Mouse (Mus musculus) left cerebral cortex, postnatal 4 days (tissue): ENCODE results near the gene Rnf207. TPM values are rescaled to one million over a fixed set of nuclear protein-coding genes. Genes with fewer than 3 reads are reported as not detected.
A peak's percentile ranks its signal among the peaks of the same experiment; 100 is the strongest.

Source experiments
- DNase-seq: peaks from one replicate; pipeline ENCODE4 v3.0.0-alpha.2; 2022
- intact Hi-C: fragments of 180-260 bp; cut with DNase I; formaldehyde crosslinking; loops from one replicate; pipeline ENCODE4 v1.15.1; 2025
- total RNA-seq, 2 experiments: library from RNA; stranded (reverse); gene quantifications; 2 replicates each; pipeline ENCODE4 v1.2.3; 2021

Gene Rnf207
- total RNA-seq: 1 to 10 TPM; 3.0 to 3.8 TPM

DNA sequence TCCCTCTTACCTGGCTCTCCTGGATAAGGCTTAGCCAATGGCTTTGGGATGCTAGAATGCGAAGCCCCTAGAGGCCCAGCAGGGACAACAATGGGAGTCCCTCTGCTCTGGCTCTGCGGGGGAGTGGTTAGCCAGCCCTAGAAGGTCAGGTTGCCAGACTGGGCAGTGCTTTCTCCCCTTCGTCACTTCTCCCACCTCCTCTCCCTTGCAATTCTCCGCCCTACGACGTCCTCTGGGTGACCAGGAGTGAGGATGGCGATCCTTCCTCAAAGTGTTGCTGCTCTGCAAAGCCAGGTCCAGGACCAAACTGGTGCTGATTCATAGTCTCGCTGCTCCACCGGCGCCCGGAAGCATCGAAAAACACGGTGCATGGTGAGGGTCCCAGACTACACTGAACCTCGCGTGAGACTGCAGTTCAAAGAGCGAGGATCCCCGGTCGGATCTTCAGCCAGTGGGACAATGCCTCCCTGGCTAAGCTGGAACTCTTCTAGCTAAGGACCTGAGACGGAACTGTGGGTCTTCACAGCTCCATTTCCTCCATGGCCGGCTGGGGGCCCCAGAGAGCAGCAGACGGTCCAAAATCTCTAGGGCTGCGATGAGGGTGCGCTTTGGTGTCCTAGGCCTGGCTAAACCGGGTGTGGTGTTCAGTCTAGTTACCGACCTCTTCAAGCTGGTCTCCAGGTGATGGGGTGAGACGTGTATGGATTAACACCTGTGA lies at the start of gene Rnf207:
Rnf207 (minus strand) TSS at position 477 of the 718 bp plus-strand sequence.
- peak; percentile 47 for DNase-seq
- intact Hi-C loops: no loop called here

DNA sequence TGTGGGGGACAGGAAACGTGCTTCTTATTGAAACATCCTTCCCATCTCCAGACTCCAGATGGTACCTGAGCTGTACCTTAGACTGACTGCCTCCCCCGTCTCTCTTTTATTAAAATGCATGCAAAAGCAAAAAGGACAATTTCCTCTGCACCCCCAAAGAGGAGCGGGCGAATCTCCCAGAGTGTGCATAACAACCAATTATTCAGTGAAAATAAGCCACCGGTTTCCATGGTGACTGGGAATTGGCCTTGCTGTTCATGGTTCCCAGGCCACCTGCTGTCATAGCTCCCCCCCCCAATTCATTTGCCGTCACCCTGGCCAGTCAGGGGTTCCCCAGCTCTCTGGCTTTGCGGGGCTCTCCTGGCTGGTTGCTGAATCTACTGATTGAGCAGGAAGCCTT lies 46.4 kb upstream of the Rnf207 start:
- intact Hi-C loops: no loop called here

DNA sequence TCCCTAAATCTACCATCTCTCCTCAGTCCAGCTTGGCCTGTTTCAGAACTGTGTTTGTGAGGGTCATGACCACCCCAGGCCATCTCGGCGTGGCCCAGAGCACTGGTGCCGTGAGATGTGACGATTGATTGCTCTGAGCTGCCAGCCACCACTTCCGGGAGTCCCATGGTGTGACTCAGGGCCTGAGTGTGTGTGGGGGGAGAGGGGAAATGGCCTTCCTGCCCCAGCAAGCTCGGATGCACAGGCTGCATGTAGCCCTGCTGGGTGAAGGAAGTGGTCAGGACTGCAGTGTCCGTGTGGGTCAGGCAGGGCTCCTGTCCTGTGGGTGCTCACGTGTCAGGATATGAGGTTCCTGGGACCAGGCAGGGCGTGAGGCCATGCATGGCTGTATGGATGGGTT lies 43.4 kb upstream of the Rnf207 start:
- intact Hi-C loops: no loop called here
- no peak for DNase-seq

More for the DNA sequence above, 46.4 kb upstream of the Rnf207 start:
- DNase-seq: no peak

DNA sequence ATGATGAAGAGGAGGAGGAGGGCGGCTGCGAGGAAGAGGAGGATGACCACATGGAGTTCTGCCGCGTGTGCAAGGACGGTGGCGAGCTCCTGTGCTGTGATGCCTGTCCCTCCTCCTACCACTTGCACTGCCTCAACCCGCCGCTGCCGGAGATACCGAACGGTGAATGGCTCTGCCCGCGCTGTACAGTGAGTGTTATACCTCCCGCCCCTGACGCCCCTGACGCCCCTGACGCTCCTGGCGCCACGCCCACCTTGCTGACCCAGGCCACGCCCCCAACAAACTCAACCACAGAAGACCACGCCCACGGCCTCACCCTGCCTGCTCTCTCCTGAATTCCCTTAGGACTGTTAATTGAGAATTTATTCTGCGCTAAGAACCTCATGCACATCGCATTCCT lies 42.1 kb upstream of the Rnf207 start:
- intact Hi-C loops: no loop called here
- peak; percentile 41 for DNase-seq

DNA sequence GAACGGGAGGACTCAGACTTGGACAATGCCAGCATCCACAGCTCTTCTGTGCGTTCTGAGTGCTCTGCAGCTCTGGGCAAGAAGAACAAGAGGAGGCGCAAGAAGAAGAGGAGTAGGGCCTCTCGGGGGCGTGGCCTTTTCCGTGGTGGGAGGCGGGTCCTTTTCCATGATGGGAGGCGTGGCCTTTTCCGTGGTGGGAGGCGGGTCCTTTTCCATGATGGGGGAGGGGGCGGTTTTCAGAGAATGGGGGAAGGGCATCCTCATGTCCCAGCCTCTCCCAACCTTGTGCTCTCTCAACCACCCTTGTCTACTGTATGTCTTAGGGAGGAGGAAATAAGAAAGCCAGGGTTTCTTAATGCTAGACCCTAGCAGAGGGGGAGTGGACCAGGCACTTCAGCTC lies 40.9 kb upstream of the Rnf207 start:
- intact Hi-C loops: no loop called here
- DNase-seq: no peak

DNA sequence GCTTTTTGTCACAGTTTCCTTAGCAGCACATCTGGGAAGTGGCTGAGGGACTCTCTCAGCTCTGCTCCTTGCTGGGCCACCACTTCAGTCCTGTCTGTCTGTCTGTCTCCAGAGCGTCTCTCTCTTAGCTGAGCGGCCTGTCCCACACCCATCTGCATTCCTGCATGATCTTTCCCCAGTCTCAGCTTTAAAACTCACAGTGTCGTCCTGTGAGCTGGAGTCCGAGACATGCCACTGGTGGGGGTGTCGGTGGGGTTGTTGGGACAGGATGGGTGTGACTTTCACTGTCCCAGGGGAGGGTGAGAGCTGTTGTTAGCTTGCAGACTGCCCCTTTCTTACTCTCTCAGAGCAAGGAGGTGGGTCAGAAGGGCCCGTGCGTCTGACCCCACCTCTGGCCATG lies 36.9 kb upstream of the Rnf207 start:
- DNase-seq: no peak
- intact Hi-C loops: no loop called here

DNA sequence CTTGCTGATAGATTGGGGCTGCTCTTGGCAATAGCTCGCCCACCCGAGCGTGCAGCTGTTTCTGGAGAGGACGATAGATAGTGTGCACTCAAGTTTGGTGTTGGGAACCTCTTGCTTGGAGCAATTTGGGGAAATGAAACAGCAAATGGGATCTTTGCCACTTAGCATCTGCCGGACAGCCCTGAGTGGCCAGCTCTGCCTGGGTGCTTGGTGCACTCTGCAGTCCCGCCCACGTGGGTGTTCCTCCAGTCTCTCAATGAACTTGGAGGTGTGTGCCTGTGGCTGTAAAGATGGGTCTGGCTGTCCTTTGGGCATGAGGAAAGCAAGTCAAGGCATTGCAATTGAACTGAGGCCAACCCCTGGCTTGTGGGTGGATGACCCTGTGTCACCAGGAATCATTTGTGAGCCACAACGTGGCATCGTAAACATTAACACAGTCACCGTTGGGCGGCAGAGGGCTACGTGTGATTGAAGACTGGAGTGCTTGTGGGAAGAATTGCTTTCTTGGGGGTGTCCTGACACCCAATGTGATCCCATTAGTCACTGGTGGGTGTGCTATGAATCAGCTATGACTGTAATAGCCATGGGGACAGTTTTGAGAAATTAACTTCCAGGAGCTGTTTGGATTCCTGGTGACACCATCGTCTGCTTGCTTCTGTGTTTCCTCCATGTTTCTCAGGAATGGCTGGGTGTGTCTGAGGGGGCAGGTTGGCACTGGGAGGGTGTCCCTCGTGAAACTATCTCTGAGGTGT lies 35.3 kb upstream of the Rnf207 start:
- intact Hi-C loops: no loop called here
- DNase-seq: no peak

DNA sequence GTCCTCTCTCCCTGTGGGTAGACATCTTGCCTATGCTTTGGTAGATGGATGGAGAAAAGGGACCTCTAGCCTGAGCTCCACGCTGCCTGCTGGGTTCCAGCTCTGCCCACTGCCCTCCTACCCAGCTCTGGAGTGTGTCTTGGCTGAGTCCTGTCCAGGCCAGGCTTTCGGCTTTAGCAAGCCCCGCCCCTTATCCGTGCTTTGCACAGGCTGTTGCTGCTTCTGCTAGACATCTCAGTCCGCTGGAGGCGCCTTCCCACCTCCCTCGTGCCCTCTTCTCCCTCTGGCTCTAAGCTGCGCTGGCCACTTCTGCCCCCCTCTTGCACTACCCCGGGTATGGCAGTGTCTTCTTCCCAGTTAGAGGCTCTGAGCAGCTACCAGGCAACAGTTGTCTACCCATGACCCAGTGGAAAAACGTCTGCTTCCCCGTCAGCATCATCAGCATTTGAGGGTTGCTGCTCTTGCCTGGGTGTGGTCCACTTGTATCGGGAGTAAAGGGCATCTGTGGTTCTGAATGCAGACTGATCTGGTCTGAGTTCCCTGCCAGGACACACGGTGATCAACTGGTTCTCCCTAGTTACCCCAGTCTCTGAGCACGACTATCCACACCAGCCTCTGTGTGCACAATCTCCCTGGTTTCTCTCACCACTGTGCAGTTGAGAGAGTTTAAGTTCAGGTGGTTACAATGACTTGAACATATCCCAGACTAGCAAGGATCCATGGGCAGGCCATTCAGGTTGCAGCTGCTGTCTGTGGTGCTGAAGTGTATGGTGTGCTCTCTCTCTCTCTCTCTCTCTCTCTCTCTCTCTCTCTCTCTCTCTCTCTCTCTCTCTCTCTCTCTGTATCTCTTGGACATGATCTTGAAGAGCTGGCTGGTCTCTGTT lies 32.9 kb upstream of the Rnf207 start:
- DNase-seq: peak; percentile 50
- intact Hi-C loops: no loop called here

DNA sequence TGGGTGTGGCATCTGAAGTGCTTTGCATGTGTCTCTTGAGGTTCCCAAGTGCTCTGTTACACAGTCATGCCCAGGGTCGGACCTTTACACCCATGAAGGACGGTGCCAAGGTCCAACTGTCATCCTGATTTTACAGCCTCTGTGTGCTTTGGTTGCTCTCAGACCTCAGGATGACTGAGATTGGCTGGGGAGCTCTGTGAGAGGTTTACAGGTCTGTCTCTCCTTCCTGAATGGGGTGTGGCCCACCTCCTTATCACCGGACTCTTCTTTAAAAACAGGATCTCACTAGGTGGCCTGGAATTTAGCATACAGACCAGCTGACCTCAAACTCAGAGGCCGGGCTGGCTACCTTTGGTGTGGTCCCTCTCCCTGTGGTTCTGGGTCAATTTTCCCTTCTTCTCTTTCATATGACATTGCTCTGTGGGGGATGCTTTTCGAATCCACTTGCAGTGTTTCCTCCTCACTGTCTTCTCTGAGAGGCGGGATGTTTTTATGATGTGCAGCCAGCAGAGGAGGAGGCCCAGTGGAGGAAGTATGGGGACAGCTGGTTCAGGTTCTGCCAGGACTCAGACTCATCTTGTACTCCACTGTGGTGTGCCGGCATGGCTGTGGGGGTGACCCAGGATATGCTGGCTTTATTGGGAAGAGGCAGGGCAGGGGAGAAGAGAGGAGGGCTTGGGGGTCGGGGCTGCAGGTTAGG lies 32.1 kb upstream of the Rnf207 start:
- DNase-seq: no peak
- intact Hi-C loops: no loop called here

DNA sequence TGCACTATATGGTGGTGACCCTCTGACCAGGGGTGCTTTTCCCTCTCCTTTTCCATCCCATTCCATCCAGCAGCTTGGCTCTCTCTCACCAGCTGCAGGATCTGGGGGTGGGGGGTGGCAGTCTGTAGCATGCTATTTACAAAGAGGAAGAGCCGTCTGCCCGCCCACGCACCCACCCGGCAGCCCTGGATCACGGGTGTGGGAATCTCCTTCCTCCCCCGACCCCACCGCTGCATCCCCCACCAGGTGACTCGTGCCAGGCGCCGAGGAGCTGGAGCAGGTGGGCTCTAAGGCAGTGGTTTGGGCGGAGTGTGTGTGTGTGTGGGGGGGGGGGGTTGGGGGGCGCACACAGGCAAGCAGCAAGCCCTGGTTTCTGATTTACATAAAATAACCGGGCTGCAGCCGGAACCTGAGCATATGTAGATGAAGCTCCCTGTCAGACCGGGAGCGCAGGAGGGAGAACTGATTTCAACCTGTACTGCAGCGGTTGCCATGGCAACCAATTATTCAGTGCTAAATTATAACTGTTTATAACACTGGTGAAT lies 31.1 kb upstream of the Rnf207 start:
- DNase-seq: no peak
- intact Hi-C loops: no loop called here

DNA sequence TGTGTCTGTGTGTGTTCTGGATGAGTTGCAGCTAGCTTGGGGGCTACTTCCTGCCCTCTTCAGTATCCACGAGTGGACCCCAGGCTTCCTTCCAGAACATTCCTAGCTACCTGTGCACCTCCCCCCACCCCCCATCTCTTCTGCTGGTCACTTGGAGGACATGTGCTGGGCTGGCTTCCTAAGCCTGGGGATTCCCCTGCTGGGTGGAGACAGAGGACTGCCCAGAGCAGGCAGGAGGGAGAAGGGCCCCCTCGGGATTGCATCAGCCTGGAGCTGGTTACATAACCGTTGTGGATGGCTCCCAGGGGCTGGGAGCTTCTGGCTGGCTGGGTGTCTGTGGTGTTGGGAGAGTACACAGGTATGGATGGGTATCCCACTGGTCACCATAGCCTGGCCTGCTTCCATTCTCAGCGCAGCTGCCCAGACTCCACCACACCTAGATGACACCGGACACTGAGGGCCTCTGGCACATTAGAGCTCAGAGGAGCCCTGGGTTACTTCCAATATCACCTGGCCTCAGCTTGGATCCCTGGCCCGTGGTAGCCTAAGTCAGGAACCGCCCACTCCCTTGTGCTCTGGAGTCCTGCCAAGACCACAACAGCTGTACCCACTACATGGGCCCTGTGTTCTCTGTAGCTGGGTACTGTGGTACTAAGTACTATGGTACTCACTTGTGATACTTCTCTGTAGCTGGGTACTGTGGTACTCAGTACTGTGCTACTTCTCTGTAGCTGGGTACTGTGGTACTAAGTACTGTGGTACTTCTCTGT lies 26.5 kb upstream of the Rnf207 start:
- no peak for DNase-seq
- intact Hi-C loops: no loop called here

DNA sequence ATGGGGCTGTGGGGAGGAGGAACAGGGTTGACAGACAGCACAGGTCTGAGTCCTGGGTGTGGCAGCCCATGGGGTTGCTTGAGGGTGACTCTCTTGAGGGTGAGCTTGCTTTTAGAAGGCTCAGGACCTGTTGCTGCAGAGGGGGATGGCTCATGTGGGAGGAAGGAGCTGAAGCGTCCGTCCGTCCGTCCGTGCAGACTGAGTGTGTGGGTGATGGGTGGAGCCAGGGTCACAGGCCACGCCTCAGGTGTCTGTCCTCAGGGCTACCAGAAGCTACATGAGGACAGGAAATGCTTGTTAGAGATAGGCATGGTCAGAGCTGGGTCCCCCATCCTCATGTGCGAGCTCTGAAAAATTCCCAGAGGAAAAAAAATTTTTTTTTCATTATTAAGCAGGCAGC lies 25.9 kb upstream of the Rnf207 start:
- intact Hi-C loops: no loop called here

DNA sequence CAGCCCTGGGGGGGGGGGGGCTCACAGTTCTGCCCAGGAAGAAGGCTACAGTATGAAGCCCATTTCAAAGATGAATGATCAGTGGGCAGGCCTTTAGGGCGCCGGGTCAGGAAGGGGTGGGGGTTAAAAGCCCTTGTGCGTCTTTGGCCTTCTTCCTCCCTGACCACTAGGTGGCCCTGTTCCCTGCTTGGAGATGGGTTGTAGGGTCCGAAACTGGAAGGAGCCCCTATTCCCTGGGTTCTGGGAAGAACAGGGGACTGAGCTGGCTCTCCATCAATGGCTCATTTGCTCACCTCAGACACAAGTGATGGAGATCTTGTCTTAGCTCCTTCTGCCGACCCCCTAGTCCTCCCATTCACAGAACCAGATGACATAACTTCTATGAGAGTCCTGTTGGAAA lies 24.5 kb upstream of the Rnf207 start:
- peak; percentile 65 for DNase-seq
- intact Hi-C loops: no loop called here

More for the DNA sequence above, 25.9 kb upstream of the Rnf207 start:
- no peak for DNase-seq

DNA sequence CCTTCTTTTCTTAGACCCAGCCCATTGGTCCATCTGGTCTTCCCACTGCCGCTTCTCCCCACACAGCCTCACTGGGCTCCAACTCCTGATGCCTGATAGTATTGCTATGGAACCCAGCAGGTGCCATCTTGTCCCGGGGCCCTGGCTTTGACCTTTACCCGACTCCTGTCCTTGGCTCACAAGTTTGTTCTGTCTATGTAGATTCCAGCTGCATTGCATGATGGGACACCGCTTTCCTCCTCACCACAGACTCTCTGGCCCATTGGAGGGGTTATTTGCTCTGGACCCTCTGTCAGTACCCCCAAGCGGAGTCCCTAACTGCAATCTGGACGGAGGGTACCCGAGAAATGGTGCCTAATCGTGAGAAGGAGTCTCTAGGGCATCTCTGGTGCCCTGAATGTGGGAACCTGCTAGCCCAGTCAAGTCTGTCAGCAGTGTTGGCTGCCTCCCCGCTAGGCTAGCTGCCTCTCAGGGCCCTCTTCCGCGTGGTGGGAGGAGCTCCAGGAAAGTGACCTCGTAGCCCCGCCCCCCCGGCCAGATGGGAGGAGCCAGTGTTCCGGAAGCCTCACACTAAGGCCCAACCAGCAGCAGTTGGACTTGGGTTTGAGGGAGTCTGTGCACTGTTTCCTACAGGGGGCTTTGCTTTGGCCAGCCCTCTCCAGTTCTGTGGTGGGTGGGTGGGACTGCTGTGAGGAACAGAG lies 21.9 kb upstream of the Rnf207 start:
- no peak for DNase-seq
- intact Hi-C loops: no loop called here

DNA sequence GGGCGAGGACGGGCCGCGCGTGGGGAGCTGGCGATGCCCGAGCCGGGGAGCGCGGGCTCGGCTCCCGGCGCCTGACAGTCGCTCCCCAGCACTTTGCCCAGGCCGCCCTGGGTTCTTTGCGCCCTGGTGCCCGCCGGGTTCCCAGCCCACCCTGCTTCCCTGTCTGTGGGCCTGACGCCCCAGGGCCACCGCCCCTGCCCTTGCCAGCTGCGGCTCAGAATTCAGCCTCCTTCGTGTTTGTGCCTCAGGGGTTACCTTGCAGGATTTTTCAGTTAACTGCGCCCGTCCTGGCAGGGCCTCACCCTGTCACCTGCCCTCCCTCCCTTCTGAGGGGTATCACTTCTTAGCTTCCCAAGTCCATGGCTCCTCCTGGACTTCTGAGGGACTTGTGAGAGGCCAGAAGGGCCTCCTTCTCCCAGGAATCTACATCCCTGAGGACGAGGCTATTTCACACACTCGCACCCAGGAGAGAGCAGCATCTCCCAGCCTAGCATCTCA lies 20.5 kb upstream of the Rnf207 start:
- intact Hi-C loops: no loop called here
- DNase-seq: no peak

DNA sequence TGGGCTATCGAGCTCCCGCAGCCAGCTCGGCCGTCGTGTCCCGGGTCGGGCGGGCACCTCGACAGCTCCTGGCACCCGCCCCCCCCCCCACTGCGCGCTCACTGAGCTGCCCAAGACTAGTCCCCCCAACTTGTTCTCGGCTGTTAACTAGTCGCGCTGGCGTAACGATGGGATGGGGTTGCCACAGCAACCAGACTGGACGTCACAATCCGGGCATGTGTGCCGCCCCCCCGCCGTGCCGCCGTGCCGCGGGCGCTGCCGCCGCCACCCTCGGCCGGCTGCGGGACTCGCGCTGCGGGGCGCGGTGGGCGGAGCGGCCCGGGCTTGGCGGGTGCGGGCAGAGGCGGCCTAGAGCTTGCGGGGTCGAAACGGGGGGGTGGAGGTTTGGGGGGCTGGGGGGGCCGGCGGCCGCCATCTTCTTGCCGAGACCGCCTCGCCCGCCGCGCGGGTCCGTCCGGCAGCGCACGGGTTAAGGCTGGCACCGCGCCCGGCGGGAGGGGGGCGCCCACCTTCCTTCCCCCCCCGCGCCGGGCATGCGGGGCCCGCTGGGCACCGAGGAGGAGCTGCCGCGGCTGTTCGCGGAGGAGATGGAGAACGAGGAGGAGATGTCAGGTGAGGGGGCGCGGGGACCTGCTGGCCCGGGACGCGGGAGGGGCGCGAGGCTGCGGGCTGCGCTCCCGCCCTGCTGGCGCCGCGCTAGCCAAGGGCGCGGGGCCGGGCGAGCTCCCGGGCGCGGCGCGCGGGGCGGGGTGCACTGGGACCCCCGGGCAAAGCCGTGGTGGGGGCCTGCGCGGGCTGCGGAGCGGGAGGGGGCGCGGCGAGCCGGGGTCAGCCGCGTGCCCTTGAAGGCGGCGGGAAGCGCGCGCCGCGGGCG lies 19.9 kb upstream of the Rnf207 start, which contains the start of gene Chd5:
Chd5 (plus strand) TSS at position 233 of the 874 bp plus-strand sequence.
- peak; percentile 54 for DNase-seq
- intact Hi-C loops: no loop called here

DNA sequence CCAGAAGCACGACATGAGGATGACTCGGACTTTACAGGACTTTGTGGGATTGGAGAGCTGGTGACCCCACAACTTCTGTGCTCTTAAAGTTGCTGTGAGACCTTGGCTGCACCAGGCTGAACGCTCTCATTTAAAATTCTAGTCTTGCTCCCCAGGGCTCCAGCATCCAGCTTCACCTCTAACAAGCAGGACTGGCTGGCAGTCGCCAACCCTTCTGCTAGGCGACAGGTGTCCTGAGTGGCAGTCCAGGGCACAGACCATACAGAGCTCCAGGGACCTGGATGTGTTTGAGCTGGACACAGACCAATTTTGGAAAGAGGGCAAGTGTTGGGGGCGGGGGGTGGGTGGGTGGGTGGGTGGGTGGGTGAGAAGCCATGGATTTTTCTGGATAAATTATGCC lies 19.0 kb upstream of the Rnf207 start:
- no peak for DNase-seq
- intact Hi-C loops: no loop called here

DNA sequence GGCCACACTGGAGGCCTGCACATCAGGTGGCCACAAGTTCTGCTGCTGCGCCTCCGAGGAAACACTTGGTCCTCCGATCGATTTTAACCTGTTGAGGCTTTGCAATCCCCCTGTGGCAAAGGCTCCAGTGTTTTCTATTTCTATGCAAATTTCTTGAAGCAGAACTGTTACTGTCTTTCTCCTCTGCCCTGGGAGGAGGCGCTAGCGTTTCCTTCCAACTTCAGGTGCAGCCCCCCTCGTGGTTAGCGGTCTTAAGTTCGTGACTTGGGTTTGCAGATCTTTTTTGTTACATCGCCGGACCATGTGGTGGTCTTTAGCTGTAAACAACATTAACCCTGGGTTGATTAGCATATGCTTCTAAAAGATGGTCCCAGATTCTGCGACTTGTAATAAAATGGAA lies 14.8 kb upstream of the Rnf207 start:
- DNase-seq: no peak
- intact Hi-C loops: no loop called here
